Mouse (Mus musculus) c-Kit-positive CD71-negative TER-119-negative erythroid progenitor cells, embryonic 14.5 days (primary cell): Measurements from ENCODE around the gene Myh9.

Source experiments
- DNase-seq: peaks from one replicate; pipeline ENCODE4 v3.0.0-alpha.2; 2013; ENCODE audit warnings: low read depth

The Myh9 gene

GRCm38 (mm10) chr15:77843046-77843445 is 1.1 kb upstream of the Myh9 start:
- DNase-seq = no peak

- no peak for DNase-seq
These were observed 471 bp downstream of the Myh9 start for GRCm38 (mm10) chr15:77841361-77842046.

DNA sequence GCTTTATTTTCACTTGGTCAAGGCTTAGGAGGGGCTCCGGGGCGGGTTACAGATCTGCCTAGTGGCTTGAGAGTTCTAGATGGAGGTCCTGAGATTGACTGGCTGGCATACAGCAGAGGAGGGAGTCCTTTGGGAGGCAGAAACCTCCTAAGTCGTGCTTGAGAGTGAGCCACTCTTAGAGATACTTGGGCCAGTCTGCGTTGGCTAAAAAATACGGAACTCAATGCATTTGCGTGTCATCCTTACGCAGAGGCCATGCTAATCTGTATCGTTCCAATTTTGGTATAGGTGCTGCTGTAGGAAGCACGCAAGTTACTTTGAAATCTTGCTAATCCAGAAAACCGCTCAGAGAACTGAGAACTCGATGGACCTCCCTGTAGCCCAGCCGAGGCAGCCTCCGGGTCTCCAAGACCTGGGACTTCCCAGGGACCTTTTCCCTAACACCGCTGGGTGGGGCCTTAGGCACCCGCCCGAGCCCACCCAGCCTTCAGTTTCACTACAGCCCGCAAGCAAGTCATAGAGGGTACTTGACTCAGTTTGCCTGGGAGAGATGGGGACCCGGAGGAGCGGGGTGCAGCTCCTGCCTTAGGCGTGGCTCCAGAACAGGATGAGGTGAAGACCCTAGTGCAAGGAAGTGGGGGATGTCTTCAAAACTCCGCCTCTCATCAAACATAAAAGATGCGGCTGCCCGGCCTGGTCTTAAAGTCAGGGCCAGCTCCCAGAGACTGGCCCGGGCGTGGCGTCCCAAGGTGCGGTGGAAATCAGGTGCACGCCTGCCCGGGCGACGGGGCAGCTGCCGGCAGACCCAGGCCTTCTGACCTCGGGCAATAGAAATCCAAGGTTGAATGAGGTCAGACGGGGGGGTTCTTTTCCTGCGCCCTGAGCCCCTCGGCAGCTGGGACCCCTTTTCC is 1.3 kb downstream of the Myh9 start:
- DNase-seq = no peak

DNA sequence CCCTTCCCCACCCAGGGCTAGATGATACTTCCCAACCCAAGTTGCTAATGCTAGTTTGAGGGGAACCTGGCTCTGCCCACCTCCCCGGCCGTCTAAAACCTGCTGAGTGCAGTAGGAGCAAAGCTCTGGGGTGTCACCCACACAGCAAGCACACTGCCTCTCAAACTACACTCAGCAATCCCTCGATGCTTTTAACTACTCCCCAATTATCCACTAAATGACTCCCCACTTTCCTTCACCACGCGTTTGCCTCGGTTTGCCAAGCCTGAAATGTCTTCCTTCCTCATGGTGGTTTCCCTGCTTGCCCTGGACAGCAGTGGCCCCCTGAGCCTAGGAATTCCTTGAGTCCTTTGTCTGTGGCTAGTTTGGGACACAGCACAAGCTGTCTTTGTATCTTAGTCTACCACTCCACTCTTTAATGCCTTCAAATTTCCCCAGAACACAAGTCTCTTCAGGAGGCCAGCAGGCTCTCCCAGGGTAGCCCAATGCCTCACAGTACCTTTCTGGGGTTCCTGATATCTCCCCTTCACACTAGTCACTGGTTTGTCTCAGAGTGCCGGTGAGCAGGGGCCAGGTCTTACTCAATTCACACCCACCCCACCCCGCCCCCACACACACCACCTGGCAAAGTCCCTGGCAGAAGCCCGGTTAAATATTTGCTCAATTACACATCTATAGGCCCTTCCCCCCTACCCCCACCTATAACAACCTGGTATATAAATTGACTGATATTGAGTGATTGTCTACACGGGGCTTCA is 2.3 kb downstream of the Myh9 start:
- no peak for DNase-seq

DNA sequence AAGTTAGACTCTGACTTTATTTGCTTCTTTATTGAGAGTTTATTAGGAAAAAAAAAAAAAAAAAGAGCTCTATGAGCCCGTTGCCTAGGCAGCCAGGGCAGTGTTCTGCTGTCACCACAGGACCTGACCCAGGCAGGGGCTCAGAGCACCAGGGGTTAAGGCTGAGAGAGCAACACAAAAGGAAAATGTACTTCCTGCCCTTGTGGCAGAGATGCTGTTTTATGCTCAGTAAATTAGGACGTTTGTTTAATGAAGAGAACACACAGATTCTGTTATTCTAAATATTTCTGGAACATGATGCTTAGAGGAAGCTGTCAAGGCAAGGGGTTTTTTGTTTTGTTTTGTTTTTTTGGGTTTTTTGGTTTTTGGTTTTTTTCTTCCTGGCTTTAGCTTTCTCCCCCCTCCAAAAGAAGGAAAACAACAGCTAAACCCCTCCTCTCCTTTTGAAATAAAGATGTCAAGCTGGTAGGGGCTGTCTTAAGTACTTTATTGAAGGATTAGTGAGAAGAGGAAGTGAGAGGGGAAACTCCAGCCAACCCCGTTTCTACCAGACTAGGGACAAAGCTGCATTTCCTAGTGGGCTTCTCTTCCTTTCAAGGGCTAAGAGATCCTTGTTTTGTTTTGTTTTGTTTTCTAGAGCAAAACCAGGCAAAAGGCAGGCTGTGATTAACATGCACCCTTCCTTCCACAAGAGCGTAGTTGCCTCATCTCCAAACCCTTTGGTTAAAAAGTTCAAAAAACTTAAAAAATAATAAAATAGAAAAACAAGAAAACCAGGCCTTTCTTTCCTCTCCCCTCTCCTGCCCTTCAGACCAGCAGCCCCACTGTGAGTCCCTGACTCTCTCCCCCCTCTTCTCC is 3.2 kb downstream of the Myh9 start:
- DNase-seq = no peak

DNA sequence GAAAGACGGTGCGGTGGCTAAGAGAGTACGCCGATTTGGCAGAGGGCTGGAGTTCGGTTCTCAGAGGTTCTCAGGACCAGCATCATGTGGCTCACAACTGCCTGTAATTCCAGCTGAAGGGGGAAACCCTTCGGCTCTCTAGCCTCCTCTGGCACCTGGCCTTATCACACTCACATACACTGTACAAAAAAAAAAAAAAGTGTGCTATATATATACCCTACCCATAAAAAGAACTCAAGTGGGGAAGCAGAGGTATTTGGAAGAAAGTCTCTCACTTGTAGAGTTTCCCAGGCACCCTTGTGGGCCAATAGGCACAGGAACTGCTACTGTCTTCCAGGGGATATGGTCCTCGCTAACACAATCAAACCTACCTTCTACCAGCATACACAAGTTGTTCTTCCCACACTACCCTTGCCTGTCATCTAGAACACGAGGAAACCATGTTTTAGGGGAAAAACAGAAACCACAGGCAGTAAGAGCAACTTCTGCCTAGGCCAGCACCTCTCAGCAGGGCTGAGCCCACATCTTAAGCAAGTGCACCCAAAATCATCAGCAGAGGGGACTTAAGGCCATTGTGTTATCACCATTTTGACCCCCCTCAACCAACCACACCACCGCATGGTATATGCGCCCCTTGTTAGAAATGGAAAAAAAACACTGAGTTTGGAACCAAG is 4.4 kb downstream of the Myh9 start:
- DNase-seq = no peak

DNA sequence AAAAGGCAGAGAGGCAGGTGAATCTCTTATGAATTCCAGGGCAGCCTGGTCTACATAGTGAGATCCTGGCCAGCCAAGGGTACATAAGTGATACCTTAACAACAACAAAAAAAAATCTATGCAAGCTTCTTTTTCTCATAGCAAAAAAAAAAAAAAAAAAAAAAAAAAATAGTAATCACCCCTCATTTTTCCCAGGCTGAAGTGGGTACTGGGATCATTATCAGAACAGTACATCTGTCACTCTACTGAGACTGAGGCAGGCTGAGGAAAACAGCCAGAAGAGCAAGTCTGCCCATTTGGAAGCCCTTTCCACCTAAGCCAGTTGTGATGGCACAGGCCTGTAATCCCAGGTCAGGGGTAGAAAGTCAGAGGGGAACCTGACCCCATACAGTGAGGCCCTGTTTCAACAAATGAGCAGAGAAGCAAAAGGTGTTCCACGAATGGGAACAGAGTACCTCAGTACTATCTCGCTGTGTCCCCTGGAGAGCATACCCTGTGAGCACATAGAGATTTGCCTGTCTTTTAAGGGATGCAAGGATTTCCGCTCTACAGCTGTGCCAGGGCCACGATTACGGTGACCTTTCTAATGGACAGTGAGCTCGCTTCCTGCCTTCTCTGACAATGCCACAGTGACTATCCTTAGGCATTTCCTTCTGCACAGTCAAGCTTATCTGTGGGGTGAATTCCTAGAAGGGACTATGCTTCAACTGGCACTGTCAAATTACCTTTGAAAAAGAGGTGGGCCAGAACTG is 5.1 kb downstream of the Myh9 start:
- no peak for DNase-seq

GRCm38 (mm10) chr15:77835930-77836653 is 5.9 kb downstream of the Myh9 start:
- DNase-seq = no peak

DNA sequence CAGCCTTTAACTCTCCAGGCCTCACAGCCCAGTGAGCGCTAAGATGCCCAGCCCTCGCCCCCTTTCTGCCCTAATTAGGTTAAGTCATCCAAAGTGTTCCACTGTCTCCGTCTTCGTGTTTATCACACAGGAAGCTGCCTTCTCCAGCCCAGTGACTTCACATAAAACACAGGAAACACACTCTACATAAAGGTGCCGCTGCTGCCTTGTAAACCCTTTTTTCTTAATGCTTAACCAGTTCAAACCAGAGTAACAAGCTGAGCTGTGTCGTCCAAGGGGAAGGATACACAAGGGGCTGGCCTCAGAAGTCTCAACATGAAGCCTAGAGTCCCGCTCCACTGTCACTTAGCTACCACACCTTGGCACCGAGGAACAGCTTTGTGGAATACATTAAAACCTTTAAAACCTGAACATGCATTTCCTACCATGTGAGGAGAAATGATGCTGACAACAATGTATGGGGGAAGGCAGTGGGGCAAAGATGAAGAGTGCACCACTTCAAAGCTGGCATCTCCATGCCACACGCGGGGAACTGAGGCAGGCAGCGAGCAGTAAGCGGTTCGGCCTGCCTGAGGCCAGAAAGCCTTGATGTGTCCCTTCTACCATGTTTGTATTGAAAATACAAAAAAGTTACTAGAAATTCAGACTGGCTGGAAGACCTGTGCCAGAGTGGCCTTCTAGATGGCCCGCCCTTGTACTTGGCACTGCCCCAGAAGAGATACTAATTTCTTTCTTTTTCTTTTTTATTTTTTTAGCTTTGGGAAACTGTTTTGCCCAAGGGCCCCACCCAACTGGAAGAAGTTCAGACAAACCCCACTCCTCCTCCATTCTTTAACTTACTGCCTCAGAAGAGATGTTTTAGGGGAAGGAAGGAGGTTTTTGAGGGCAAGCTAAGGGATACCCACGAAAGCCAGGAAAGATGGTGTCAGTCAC is 7.4 kb downstream of the Myh9 start:
- DNase-seq = no peak

DNA sequence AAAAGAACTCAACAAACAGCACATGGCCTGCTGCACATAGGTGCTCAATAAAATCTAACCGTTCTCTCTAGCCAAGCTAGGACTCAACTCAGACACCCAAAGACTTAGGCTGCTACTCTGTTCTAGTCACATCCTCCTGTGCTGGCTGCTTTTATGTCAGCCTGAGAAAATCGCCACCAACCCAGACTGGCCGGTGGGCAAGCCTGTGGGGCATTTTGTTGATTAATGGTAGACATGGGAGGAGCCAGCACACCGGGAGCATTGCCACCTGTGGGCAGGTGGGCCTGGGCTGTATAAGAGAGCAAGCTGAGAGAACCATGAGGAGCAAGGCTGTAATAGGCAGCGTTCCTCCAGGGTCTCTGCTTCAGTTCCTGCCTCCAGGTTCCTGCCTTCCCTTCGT is 8.2 kb downstream of the Myh9 start:
- no peak for DNase-seq

- no peak for DNase-seq
These were observed 8.9 kb downstream of the Myh9 start for GRCm38 (mm10) chr15:77833083-77833482.

GRCm38 (mm10) chr15:77832458-77832904 is 9.5 kb downstream of the Myh9 start:
- DNase-seq = no peak

DNA sequence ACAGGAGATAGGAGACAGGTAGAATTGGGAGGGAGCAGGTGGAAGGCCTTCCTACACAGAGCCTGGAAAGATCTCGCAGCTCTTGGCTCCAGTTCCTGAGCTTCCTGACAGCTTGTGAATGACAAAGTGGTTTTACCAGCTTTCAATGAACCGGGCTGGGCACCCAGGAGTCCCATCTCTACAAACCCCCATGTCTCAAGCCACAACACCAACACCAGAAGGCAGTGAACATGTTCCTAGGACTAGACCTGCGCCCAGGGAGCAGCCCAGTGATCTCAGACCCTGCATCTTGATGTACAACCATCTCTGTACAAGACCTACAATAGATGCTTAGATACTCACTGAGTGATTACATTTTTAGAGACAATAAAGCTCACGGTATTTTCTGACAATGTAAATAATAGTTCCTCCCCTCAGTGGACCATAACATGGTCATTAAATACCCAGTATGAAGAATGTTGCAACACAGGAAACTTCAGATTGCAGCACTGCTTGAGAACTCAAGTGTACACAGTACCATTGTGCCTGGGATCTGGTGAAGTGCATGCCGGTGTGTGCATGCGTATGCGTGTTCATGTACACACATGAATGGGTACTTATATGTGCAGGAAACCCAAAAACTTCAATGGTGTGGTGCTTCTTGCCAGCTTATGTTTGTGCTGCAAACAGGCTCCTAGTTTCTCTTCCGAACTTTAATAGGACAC is 10.1 kb downstream of the Myh9 start:
- DNase-seq = no peak

GRCm38 (mm10) chr15:77831138-77831579 is 10.8 kb downstream of the Myh9 start:
- DNase-seq = no peak

DNA sequence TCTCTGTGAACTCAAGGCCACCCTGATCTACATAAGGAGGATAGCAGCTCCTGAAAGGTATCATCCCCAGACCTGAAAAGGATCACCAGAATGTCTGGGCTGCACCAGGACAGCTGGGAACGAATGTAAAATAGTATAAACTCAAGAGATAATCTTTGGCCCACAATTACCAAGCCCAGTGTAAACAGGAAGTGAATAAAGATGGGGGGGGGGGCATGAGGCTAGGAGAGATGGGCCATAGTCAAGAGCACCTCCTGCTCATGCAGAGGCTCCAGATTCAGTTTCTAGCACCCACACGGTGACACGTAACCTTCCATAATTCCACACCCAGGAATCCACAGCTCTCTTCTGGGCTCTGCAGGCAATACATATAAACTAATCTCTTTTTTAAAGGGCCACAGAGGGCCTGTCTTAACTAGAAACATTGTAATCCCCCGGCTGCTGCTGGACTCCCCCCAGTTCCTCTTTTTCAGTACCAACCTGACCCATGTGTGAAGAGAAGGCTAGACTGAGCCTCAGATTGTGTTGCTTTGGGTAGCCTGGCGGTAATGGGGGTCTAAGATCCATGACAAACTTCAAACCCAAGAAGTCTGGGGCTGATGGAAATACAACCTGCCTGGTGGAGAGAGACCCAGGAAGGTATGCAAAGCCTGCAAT is 11.4 kb downstream of the Myh9 start:
- no peak for DNase-seq

GRCm38 (mm10) chr15:77829542-77829941 is 12.4 kb downstream of the Myh9 start:
- DNase-seq = no peak

DNA sequence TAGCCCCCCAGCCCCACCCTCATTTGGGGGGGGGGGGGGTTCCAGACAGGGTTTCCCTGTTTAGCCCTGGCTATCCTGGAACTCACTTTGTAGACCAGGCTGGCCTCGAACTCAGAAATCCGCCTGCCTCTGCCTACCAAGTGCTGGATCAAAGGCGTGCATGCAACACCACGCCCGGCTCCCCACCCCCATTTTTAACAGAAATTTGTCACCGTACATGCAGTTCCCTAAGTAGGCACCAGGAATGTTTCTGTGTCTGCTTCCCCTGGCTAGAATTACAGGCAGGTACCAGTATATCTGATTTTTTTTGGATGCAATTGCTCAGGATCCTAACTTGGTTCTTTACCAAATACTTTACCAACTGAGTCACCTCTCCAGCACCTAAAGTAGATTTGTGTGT is 13.1 kb downstream of the Myh9 start:
- DNase-seq = no peak
